Mouse (Mus musculus): Measurements from ENCODE around the gene Raf1.

Gene Raf1

GRCm38 (mm10) chr6:115676452-115677128 is at the start of gene Raf1:
Raf1 (minus strand) TSS chr6:115676635.
- peak; percentile 98 for DNase-seq (ENCODE audit: low spot score in 2 of 2)

DNA sequence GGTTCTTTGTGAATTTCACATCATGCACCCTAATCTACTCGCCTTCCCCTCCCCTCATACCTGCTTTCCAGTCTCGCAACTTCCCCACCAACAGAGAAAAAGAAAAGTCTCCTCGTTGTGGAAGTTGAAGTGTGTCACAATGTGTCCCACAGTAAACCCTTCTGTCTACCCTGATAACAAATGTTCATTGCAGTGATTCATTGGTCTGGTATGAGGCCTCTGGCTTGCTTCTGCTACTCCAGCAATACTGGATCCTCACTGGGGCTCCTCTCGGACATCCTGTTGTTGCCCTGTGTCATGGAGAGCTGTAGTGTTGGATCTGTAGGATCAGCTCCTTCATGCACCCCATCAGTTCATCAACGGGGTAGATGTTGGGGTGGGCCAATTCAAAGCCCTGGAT is 45.8 kb upstream of the Raf1 start:
- DNase-seq (ENCODE audit: low spot score in 2 of 2), result peak; percentile 64 to 72

DNA sequence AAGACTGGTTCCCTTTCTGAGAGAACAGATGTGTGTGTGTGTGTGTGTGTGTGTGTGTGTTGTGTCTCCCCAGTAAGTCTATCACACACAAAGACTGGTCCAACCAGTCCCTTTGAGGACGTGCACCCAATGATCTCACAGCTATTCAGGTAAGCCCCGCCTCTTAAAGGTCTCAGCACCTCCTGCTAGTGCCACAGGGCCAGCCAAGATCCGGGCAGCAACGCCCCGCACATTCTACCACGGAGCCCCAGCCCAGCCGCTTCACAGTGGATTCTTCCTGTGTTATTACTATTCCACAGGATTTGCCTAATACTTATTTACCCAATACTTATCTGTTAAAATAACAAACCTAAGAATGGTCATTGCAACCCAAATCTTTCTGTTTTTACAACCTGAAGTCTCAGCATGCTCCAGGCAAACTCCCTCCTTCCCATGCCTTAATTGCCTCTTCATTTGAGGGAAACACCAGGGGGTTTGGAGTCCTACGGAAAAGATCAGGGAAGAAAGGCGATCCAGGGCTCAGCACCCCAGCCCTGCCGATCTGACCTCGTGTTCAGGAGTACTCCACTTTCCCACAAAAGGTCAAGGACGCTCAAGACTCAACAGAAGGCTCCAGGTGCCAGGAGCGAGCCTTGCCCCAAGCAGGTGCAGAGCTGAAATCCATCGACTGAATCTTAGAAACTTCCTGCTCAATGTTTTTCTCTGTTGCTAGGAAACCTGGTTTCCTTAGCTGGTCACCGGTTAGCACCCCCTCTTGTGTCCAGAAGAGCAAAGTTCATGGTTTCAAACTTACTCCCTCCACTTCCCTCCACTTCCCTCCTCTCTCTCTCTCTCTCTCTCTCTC is 41.5 kb upstream of the Raf1 start:
- DNase-seq (ENCODE audit: low spot score in 2 of 2), result peak; percentile 71 to 76

DNA sequence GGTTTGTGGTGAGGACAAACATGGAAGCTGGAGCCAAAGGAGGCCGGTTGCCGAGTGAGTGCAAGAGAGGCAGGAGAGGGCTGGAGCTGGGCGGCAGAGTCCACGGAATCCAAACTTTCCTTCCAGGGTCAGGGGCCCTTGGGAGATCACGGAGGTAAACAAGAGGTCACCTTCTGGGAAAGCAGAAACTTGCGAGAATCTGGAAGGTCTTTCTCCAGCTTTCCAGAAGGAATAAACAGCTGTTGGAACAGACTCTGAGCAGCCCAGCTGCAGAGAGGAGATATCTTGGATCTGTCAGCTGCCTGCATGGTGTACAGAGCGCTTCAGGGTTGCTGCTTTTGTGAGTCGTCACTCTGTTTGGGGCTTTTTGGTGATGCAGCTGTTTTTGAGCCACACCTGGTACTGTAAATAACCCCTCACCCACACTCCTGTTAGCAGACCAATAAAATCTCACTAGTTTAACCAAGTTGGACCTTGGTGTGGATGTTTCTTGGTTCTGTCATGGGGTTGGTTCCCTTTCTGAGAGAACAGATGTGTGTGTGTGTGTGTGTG is 40.7 kb upstream of the Raf1 start:
- DNase-seq (ENCODE audit: low spot score in 2 of 2), result peak; percentile 77 to 79

- DNase-seq (ENCODE audit: low spot score in 2 of 2), result no peak
Observed at GRCm38 (mm10) chr6:115711261-115711660, 34.8 kb upstream of the Raf1 start.

DNA sequence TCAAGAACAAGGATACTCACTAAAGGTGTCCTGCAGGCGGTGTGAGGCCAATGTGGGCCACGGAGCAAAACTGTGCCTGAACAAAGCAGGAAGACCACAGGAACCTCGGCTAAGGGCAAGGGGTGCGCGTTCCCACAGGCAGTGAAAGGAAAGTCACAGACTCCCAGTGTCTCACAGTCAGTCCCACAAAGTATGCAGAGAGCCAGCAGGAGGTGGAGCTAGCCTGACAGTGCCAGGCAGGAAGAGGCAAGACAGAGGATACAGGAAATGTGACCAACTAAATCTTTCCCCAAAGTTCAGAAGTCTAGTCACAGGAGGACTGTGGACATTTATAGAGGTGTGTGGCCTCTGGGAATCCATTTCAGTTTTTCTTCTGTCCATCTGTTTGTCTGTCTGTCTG is 26.5 kb upstream of the Raf1 start:
- DNase-seq (ENCODE audit: low spot score in 2 of 2), result no peak

DNA sequence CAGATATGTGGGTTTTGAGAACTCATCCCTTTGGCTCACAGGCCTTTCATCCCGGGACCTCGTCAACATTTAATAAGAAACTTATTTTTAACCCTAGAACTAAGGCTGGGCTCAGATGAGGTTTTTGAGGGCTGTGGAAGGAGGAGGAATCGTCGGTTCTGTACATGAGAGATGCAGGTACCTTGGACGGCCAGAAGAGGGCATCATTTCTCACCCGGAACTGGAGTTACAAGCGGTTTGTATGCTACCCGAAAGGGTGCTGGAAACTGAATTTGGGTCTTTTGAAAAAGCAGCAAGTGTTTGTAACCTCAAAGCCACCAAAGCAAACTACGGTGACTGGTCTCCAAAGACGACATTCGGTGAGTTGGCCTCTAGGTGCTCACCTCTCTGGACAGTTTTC is 24.9 kb upstream of the Raf1 start:
- DNase-seq (ENCODE audit: low spot score in 2 of 2), result no peak

DNA sequence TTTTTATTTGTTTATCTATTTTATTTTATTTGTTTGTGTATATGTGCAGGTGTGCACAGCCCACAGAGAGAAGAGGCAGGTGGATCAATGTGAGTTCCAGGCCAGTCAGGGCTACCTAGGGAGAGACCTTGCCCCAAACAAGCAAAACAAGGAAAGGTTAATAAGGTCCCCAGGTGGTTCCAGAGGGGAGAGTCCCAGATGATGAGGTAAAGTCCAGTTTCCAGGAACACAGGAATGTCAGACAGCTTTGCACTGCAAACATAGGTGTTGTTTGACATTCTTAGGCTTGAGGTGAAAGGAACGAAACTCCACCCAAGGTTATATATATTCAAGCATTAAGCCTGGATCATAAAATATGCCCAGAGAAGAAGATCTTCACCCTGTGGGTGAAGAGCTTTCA is 24.3 kb upstream of the Raf1 start:
- no peak for DNase-seq (ENCODE audit: low spot score in 2 of 2)

DNA sequence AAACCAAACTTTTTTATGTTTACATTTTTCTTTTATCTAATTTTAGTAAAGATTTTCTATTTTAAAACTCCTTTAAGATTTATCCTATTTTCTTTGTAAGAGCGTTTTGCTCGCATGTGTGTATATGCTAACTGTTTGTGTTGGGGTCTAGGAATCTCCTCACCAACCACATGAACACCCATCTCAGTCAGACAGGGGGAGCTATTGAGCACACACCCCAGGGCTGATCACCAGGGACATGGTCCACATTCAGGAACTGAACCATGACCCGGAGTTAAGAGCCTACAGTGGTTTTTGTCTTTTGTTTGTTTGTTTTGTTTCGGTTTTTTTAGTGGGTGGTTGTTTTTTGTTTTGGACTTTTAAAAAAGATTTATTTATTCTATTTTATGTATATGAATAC is 22.3 kb upstream of the Raf1 start:
- DNase-seq (ENCODE audit: low spot score in 2 of 2), result no peak

DNA sequence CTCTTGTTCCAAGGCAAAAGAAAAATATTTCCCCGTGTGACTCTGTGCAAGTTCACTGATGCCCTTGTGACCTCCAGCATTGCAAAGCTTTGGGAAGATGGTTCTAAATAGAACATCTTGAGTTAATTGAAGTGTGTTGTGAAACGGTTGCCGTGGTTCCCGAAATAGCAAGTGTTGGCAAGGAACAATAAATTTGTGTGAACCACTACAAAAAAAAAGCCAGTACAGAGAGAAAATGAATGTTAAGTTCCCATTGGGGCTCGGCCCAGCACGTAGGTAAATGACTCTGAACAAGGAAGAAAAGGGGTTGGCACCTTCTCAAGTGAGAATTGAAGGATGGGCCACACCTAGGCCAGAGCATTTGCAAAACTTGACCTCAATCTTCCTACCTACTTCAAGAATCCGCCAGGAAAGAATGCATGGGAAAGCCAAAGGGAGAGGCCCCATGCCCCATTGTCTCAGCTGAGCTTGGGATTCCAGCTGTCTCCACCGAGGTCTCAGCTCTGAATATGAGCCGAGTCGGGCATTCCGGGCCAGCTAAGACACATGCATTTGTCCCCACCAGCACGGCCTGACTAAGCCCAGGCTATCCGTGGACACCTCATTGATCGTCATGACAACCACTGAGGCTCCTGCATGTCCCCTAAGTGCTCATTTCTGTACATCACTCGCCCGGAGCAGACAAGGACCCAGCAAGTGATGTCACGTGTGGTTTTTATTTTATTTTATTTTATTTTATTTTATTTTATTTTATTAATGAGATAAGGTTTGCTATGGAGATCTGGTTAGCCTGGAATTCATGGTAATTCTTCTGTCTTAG is 21.5 kb upstream of the Raf1 start:
- peak in 1 of 2 experiments; percentile 48 for DNase-seq (ENCODE audit: low spot score in 2 of 2)

- no peak for DNase-seq (ENCODE audit: low spot score in 2 of 2)
Observed at GRCm38 (mm10) chr6:115696707-115697215, 20.3 kb upstream of the Raf1 start.

GRCm38 (mm10) chr6:115695124-115695523 is 18.7 kb upstream of the Raf1 start:
- DNase-seq (ENCODE audit: low spot score in 2 of 2), result peak in 1 of 2 experiments; percentile 52

DNA sequence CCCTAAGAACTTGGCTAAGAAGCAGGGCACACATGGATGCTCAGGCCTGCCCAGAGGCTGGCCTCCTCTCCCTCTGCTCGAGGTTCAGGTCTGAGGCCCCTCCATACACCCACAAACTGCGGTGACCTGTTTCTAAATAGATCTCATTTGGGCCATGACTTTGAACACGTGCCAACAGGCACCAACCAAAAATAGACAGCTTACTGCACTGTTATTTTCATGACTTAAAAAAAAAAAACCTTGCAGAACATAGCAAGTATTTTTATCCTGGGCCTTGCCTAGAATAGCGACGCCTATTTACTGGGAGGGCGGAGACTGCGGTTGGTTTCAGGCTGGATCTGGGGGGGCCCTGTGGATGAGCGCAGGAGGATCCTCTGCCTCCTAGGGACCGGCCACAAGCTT is 18.0 kb upstream of the Raf1 start:
- DNase-seq (ENCODE audit: low spot score in 2 of 2), result peak; percentile 68 to 74

- DNase-seq (ENCODE audit: low spot score in 2 of 2), result no peak
Observed at GRCm38 (mm10) chr6:115692963-115693730, 16.7 kb upstream of the Raf1 start.

DNA sequence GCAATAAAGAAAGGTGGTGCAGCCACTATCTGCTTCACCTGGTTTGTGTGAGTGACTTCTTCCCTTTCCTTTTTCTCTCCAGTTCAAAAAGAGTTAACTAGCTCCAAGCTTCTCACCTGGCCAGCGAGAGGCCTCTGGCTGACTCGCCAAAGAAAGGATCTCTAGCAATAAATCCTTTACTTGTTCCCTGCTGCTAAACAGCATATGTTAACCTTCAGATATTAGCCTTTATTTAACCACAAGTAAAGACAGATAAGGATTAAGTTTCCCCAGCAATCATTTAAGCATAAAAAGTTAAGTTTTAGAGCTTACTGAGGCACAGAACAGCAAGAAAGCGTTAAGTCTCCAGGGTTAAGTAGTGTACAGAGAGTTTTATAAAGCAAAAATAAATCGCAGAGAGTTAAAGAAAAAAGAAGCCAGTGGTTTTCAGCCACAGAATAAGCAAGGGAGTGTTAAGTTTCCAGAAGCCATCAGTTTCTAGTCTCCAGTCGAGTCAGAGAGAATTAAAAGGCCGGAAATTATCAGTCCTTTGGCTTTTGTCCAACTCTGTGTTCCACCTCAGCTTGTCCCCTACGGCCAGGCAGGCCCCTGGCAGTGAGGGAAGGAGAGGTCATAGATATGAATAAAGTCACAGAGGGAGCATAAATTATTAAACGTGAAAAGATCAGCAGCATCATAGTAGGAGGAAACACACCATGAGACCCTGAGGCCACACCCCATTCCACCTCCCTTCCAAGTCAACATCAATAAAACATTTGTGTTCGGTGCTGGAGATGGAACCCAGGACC is 15.9 kb upstream of the Raf1 start:
- peak in 1 of 2 experiments; percentile 19 for DNase-seq (ENCODE audit: low spot score in 2 of 2)

DNA sequence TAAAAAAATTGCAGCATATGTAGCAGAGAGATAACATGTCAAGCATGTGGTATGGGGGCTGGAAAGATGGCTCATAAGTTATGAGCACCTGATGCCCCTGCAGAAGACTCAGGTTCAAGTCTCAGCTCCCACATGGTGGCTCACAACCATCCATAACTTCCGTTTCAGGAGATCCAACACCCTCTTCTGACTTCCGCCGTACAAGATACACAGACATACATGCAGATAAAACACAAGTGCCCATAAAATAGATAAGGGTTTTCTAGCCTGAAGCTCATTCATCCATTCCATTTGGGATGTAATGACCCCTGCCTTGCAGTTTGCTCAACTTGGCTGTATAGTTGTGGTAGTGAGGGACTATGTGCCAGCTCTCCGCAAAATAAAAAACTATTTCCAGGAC is 13.7 kb upstream of the Raf1 start:
- DNase-seq (ENCODE audit: low spot score in 2 of 2), result no peak

GRCm38 (mm10) chr6:115688589-115688988 is 12.2 kb upstream of the Raf1 start:
- DNase-seq (ENCODE audit: low spot score in 2 of 2), result no peak

GRCm38 (mm10) chr6:115687753-115688152 is 11.3 kb upstream of the Raf1 start:
- no peak for DNase-seq (ENCODE audit: low spot score in 2 of 2)

DNA sequence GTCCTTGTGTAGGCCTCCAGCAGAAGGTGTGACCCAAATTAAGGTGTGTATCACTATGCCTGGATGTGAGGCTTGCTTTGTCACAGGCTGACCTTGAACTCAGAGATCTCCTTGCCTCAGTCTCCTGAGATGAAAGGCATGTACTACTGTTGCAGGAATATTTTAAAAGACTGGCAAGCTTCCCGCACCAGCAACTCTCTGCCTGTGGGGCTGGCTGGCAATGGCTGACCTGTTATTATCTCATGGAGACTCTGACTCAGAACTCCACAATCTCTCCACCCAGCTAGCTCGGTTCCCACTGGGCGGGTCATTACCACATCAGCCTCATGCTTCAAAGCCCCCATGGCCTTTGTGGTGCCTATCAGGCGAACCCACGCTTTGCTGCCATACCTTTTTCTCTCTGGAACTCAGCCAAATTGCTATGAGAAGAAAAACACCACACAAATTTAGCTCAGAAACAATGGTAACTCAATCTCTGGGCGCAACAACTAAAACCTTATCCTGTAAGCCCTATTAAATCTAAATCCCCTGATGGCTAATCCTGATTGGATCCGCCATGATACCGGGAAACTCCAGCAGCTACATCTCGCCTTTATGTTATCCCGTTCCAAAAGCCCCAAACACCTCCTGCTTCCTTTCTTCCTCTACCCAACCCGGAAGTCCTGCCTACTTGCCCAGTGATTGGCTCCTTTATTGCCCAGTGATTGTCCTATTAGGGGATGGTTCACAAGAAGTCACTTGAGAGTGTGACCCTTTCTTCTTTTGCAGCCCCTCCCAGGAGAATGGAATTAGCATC is 8.6 kb upstream of the Raf1 start:
- DNase-seq (ENCODE audit: low spot score in 2 of 2), result no peak
